Mouse (Mus musculus): ENCODE data around the gene Ndufv3. TPM values are rescaled to one million over a fixed set of nuclear protein-coding genes. Genes with fewer than 3 reads are reported as not detected.

Gene Ndufv3
- polyA plus RNA-seq, 1 experiment = 140 TPM

DNA sequence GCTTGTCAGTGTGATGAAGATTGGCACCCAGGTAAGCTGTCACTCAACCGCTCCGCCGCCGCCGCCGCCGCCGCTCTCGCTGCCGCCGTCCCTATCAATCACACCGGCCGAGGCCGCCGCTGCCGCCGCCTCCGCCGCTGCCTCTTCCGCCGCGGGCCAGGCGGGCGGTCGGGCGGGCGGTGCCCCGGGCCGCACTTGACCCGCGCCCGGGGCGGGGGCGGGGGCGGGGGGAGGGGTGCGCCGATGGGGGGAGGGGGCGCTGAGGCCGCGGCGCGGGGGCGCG, 44.9 kb downstream of the Ndufv3 start:
- 0 out of 2 replicates have a peak, but pooled peaks have one; percentile 21 for TF ChIP-seq POLR2A (IDR thresholded peaks at IDR 0.05; ENCODE audit: low read depth, low read length)
- no peak for TF ChIP-seq CTCF (IDR thresholded peaks at IDR 0.05; ENCODE audit: borderline replicate concordance, insufficient read depth, low read length)
- Histone ChIP-seq H3K27ac (ENCODE audit: insufficient read depth, low read length) (peak overlapping the region; percentile 79), H3K4me3 (ENCODE audit: insufficient read depth, low read length) (peak overlapping the region; percentile 62; the same call in 1 of the 2 replicates), H3K4me1 (ENCODE audit: control insufficient read depth, insufficient read depth, low read length) (peaks cover 9% of the 10 kb centered on the region)

DNA sequence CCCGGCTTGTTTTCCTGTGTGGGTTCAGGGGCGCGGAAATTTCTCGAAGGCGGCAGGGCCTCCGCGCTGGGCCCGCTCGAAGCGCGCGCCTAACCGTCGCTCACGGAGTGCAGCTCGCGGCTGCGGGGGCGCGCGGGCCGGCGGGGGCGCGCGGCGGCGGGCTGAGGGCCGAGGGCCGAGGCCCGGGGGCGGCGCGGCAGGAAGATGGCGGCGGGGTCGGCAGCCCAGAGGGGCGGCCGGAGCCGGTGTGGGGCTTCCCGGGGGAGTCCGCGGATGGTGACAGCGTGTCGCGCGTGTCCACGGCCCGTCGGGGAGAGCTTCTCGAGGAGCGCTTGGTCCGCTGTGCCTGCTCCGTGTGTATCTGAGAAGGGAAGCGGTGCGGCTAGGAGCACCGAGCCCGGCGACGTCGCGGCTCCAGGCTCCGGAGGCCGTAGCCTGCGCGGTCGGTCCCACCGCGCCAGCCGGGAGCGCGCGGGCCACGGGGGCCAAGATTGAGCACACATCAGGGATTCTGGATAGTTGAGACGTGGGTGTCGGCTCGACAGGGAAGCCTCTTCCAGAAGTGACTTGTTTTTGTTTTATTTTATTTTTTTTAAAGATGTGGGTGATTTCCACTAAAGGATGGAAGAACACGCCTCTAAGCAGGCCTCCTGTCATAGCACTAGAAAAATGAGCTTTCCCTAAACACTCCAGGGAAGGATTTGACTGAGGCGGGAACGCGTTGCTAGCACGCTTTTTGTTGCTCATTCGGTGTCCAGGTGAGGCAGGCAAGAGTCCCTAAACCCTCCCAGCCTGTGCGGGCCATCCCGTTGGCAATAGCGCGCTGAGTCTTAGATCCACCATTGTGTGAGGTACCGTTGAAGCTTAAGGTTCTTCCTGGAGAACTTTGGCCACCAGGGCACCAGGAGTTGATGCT, 45.5 kb downstream of the Ndufv3 start:
- H3K27ac ChIP-seq (ENCODE audit: insufficient read depth, low read length) = peak overlapping the region; percentile 79
- H3K4me1 ChIP-seq (ENCODE audit: control insufficient read depth, insufficient read depth, low read length) = peaks cover 9% of the 10 kb centered on the region
- TF ChIP-seq POLR2A (IDR thresholded peaks at IDR 0.05; ENCODE audit: low read depth, low read length) (0 out of 2 replicates have a peak, but pooled peaks have one; percentile 27), CTCF (IDR thresholded peaks at IDR 0.05; ENCODE audit: borderline replicate concordance, insufficient read depth, low read length) (no peak)
- peak overlapping the region; percentile 62 for H3K4me3 ChIP-seq (ENCODE audit: insufficient read depth, low read length)

DNA sequence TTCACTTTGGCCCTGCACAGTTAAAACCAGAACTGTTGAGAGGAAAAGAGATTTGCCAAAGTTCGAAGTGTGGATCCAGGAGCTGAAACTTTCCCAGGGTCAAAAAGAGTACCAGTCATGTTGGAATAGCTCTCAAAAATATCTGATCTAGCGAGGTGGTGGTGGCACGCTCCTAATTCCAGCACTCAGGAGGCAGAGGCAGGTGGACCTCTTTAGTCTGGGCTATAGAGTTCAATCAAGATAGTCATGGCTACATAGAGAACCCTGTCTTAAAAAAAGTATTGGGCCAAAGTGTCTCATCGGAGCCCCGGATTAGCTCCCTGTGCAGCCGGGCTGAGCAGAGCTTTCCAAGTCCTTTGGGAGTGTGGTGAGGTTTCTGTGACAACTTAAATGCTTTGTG, 46.4 kb downstream of the Ndufv3 start:
- H3K4me1 ChIP-seq (ENCODE audit: control insufficient read depth, insufficient read depth, low read length) = peaks cover 15% of the 10 kb centered on the region
- no peak for TF ChIP-seq POLR2A (IDR thresholded peaks at IDR 0.05; ENCODE audit: low read depth, low read length)
- no peak for TF ChIP-seq CTCF (IDR thresholded peaks at IDR 0.05; ENCODE audit: borderline replicate concordance, insufficient read depth, low read length)
- H3K4me3 ChIP-seq (ENCODE audit: insufficient read depth, low read length) = peak overlapping the region; percentile 62
- H3K27ac ChIP-seq (ENCODE audit: insufficient read depth, low read length) = no peak overlapping the region

DNA sequence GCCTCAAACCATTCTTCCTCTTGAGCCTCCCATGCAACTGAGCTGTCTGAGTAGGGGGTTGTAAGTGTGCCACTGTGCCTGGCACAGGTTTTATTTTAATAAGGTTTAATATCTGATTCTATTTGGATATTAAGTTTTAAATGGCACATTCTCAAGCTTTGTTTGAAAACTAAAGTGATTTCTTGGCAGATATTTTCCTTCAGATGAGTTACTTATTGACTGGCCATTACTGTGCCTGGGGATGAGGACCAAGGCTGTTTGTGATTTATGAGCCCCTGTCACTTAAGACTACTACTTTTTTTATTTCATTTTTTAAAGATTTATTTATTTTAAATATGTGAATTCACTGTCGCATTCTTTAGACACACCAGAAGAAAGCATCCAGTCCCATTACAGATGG, 49.8 kb downstream of the Ndufv3 start:
- Histone ChIP-seq H3K4me3 (ENCODE audit: insufficient read depth, low read length) (no peak overlapping the region), H3K4me1 (ENCODE audit: control insufficient read depth, insufficient read depth, low read length) (peaks cover 15% of the 10 kb centered on the region), H3K27ac (ENCODE audit: insufficient read depth, low read length) (no peak overlapping the region)
- TF ChIP-seq POLR2A (IDR thresholded peaks at IDR 0.05; ENCODE audit: low read depth, low read length) (no peak), CTCF (IDR thresholded peaks at IDR 0.05; ENCODE audit: borderline replicate concordance, insufficient read depth, low read length) (no peak)

DNA sequence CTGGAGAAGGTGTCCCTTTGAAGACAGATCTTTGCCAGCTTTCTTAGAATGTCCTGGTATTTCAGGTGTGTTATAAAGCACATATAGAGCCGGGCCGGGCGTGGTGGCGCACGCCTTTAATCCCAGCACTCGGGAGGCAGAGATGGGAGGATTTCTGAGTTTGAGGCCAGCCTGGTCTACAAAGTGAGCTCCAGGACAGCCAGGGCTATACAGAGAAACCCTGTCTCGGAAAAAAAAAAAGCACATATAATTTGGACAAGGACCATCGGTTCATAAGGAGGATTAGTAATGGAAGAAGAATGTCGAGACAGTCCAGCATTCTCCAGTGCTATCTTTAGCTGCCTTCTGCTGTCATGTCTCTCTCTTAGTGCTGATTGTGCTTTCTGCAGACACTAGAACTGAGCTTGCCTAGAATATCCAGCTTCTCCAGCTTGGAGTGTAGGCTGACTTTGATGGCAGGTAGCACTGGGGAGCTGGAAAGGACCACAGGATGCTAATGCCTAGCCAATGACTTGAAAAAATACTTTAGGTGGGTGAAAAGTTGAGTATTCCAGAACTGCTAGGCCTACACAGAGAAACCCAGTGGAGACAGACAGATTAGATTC, 50.5 kb downstream of the Ndufv3 start:
- Histone ChIP-seq H3K27ac (ENCODE audit: insufficient read depth, low read length) (peak overlapping the region; percentile 62), H3K4me3 (ENCODE audit: insufficient read depth, low read length) (no peak overlapping the region), H3K4me1 (ENCODE audit: control insufficient read depth, insufficient read depth, low read length) (peaks cover 15% of the 10 kb centered on the region)
- TF ChIP-seq POLR2A (IDR thresholded peaks at IDR 0.05; ENCODE audit: low read depth, low read length) = no peak
- no peak for TF ChIP-seq CTCF (IDR thresholded peaks at IDR 0.05; ENCODE audit: borderline replicate concordance, insufficient read depth, low read length)

DNA sequence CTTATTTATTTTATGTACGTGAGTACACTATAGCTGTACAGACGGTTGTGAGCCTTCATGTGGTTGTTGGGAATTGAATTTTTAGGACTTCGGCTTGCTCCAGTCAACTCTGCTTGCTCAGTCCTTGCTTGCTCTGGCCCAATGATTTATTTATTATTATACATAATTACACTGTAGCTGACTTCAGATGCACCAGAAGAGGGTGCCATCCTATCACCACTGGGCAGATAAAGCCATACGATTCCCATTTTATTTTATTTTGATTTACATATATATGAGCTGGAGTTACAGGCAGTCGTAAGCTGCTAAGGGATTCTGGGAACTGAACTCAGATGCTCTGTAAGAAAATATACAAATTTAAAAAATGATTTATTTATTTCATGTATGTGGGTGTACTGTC, 51.8 kb downstream of the Ndufv3 start:
- TF ChIP-seq POLR2A (IDR thresholded peaks at IDR 0.05; ENCODE audit: low read depth, low read length) (no peak), CTCF (IDR thresholded peaks at IDR 0.05; ENCODE audit: borderline replicate concordance, insufficient read depth, low read length) (no peak)
- peaks cover 9% of the 10 kb centered on the region for H3K4me1 ChIP-seq (ENCODE audit: control insufficient read depth, insufficient read depth, low read length)
- H3K4me3 ChIP-seq (ENCODE audit: insufficient read depth, low read length) = no peak overlapping the region
- no peak overlapping the region for H3K27ac ChIP-seq (ENCODE audit: insufficient read depth, low read length)

DNA sequence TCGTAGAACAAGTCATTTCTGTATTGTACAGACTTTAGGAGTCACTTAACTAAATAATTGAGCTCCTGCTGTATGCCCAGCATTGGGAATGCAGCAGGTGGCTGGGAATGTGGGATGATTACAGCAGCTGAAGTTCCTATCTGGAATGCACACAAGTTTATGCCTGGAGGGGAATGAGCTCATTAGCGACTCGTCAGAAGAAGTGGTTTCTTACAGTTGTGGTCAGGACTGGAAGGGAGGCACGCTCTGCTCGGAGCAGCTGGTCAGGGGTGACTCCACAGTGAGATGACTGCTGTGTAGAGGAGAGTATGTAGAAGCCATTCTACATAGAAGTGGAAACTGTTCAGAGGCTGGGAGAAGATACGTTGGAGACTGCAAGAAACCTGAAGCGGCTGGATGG, 54.7 kb downstream of the Ndufv3 start:
- H3K4me1 ChIP-seq (ENCODE audit: control insufficient read depth, insufficient read depth, low read length) = peaks cover 5% of the 10 kb centered on the region
- H3K27ac ChIP-seq (ENCODE audit: insufficient read depth, low read length) = no peak overlapping the region
- H3K4me3 ChIP-seq (ENCODE audit: insufficient read depth, low read length) = no peak overlapping the region
- TF ChIP-seq POLR2A (IDR thresholded peaks at IDR 0.05; ENCODE audit: low read depth, low read length) (no peak), CTCF (IDR thresholded peaks at IDR 0.05; ENCODE audit: borderline replicate concordance, insufficient read depth, low read length) (no peak)

DNA sequence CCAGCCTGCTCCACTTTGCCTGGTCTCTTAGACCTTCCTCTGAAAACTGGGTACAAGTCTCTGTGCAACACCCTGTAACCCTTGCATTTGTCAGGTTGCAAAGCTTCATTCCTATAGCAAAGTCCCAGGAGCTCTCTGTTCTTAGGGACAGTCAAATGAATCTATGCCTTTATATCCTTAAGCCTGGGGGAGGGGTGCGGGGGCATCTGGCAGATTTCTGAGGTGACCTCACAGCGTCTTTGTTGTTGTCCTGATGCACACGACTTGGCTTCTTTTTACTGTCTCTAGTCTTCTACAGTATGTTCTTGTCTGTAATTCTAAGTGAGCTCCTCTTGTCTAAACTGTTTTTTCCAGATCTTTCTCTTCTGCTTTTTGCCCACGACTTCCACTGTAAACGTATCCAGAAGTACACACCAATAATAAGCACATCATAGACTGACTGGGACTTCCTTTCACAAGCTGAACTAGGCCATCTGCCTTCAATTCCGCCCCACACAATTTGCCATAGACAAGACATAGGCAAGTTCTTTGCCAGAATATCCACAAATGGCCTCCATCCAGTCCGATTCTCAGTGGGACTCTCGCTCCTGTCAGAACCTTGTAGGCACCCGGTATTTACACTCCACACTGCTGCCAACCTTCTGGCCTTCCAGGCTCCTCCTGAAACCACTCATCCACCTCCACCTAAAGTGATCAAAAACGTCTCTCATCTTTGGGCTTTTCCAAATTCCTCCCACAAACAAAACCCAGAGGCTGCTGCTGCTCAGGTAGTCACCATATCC, 56.7 kb downstream of the Ndufv3 start:
- no peak overlapping the region for H3K4me3 ChIP-seq (ENCODE audit: insufficient read depth, low read length)
- H3K4me1 ChIP-seq (ENCODE audit: control insufficient read depth, insufficient read depth, low read length) = no peaks in the 10 kb centered on the region
- no peak for TF ChIP-seq POLR2A (IDR thresholded peaks at IDR 0.05; ENCODE audit: low read depth, low read length)
- no peak for TF ChIP-seq CTCF (IDR thresholded peaks at IDR 0.05; ENCODE audit: borderline replicate concordance, insufficient read depth, low read length)
- no peak overlapping the region for H3K27ac ChIP-seq (ENCODE audit: insufficient read depth, low read length)

DNA sequence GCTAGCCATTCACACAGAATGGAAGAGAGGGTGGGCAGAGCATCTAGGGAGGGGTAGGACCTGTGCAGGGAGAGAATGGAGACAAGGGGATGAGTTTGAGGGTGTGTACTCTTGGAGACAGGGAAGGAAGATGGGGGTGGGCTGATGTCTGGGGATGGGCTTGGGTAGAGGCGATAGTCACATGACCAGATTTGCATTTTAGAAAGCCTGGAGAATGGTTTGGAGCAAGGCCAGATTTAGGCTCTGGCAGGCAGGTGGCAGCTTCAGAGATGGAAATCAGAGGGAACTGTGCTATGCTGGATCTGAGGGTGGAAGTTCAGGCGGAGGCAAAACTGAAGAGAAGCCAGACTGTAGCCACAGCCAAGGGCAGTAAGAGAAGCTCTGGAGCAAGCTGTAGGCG, 60.4 kb downstream of the Ndufv3 start:
- Histone ChIP-seq H3K4me3 (ENCODE audit: insufficient read depth, low read length) (no peak overlapping the region), H3K27ac (ENCODE audit: insufficient read depth, low read length) (no peak overlapping the region), H3K4me1 (ENCODE audit: control insufficient read depth, insufficient read depth, low read length) (peaks cover 3% of the 10 kb centered on the region; the same call in 1 of the 2 replicates)
- TF ChIP-seq CTCF (IDR thresholded peaks at IDR 0.05; ENCODE audit: borderline replicate concordance, insufficient read depth, low read length) (no peak), POLR2A (IDR thresholded peaks at IDR 0.05; ENCODE audit: low read depth, low read length) (no peak)

Other genes with a start within 250 kb of the Ndufv3 start
- gene Rsph1, start 242.7 kb upstream of the Ndufv3 start, polyA plus RNA-seq (2011; ENCODE audit: insufficient read length, low read depth, missing spikeins) = 1.3 and 1.6 TPM in 2 replicates
- gene Slc37a1, start 233.3 kb upstream of the Ndufv3 start, polyA plus RNA-seq (2011; ENCODE audit: insufficient read length, low read depth, missing spikeins) = not detected in 2 replicates
- gene Pde9a, start 133.9 kb upstream of the Ndufv3 start, polyA plus RNA-seq (2011; ENCODE audit: insufficient read length, low read depth, missing spikeins) = 0.97 and 3.4 TPM in 2 replicates
- 18.9 and 19.7 TPM in 2 replicates for gene Wdr4, start 135 bp upstream of the Ndufv3 start, polyA plus RNA-seq (2011; ENCODE audit: insufficient read length, low read depth, missing spikeins)
- gene Pknox1, start 44.6 kb downstream of the Ndufv3 start, polyA plus RNA-seq (2011; ENCODE audit: insufficient read length, low read depth, missing spikeins) = 16.6 and 18.9 TPM in 2 replicates
- 1.7 and 2.4 TPM in 2 replicates for gene Cbs, start 117.1 kb downstream of the Ndufv3 start, polyA plus RNA-seq (2011; ENCODE audit: insufficient read length, low read depth, missing spikeins)
- gene U2af1, start 138.8 kb downstream of the Ndufv3 start, polyA plus RNA-seq (2011; ENCODE audit: insufficient read length, low read depth, missing spikeins) = 171 and 195 TPM in 2 replicates
- gene Cryaa, start 157.7 kb downstream of the Ndufv3 start, polyA plus RNA-seq (2011; ENCODE audit: insufficient read length, low read depth, missing spikeins) = not detected in 2 replicates